Mouse (Mus musculus): Measurements from ENCODE around the gene 1700001L19Rik. TPM values are rescaled to one million over a fixed set of nuclear protein-coding genes. Genes with fewer than 3 reads are reported as not detected.

The 1700001L19Rik gene
- polyA plus RNA-seq, 1 experiment from 2014 or later, result 6.0 TPM

DNA sequence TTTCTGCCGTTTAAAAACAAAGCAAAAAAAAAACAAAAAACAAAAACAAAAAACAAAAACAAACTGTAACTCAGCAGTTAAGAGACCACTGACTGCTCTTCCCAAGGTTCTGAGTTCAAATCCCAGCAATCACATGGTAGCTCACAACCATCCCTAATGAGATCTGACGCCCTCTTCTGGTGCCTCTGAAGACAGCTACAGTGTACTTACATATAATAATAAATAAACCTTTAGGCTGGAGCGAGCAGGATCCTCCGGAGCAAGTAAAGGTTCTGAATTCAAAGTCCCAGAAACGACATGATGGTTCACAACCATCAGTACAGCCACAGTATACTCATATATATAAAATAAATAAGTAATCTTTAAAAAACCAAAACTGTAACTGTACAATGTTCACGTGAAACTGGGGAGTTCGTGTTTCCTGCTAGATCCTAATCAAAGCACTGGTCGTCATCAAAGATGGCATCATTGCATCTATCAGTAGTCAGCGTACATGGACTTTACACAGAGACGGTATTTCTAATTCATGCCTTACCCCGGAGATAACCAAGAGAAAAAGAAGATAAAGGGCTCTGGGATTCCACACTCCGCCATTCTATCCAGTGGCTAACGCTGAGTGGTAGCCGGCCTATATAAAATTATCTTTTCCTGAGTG, 16.0 kb upstream of the 1700001L19Rik start:
- Histone ChIP-seq H3K4me1 (replicated peaks; ENCODE audit: control insufficient read depth, insufficient read depth, low read length) (peaks cover 15% of the 10 kb centered on the region), H3K9ac (peak overlapping the region; percentile 57), H3K9me3 (ENCODE audit: control insufficient read depth, low read length) (no peaks in the 10 kb centered on the region), H3K36me3 (replicated peaks; ENCODE audit: control insufficient read depth, insufficient read depth) (peaks cover 45% of the 10 kb centered on the region), H3K4me2 (replicated peaks) (peak overlapping the region; percentile 84), H3K4me3 (replicated peaks; ENCODE audit: low read length) (peak overlapping the region; percentile 67), H3K27me3 (ENCODE audit: control insufficient read depth, insufficient read depth, low read length) (no peaks in the 10 kb centered on the region), H3K27ac (peak overlapping the region; percentile 62)
- ATAC-seq (ENCODE audit: low FRiP score) (no peak; the same call in 1 of the 2 replicates), DNase-seq (ENCODE audit: low spot score) (no peak)
- 28% methylated on average over 14 of the region's 14 CpGs for WGBS

- WGBS, result 1% methylated on average over 81 of the region's 81 CpGs
- Histone ChIP-seq H3K4me2 (replicated peaks) (peak within 1 kb of the TSS; percentile 91), H3K36me3 (replicated peaks; ENCODE audit: control insufficient read depth, insufficient read depth) (peaks cover 44% of the 10 kb centered on the region), H3K4me3 (replicated peaks; ENCODE audit: low read length) (peak within 1 kb of the TSS; percentile 67), H3K9me3 (ENCODE audit: control insufficient read depth, low read length) (no peaks in the 10 kb centered on the region), H3K4me1 (replicated peaks; ENCODE audit: control insufficient read depth, insufficient read depth, low read length) (peaks cover 15% of the 10 kb centered on the region), H3K9ac (peak within 1 kb of the TSS; percentile 66), H3K27ac (peak within 1 kb of the TSS; percentile 62), H3K27me3 (ENCODE audit: control insufficient read depth, insufficient read depth, low read length) (no peaks in the 10 kb centered on the region)
- ATAC-seq (ENCODE audit: low FRiP score) (peak; percentile 99), DNase-seq (ENCODE audit: low spot score) (peak; percentile 98)
These were observed 15.3 kb upstream of the 1700001L19Rik start, which contains the start of the genes Mtrr and Fastkd3 for GRCm38 (mm10) chr13:68581747-68582516. Gene Mtrr, minus strand, starts transcription at chr13:68582149. Gene Fastkd3, plus strand, starts transcription at chr13:68582234.

DNA sequence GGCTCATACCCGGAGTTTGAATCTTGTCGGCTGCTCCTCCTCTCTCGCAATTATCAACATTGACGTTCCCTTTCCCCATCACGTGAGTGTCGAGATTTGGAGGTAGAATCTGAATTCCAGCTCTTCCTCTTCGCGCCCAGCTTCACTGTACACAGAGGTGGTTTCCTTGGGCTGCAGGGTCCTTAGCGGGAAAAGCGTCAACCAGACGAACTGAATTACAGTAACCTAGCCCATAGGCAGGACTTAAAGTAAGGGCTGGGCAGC, 14.8 kb upstream of the 1700001L19Rik start:
- WGBS, result 1% methylated on average over 11 of the region's 11 CpGs
- ATAC-seq (ENCODE audit: low FRiP score), result peak; percentile 3; the same call in 1 of the 2 replicates
- no peak for DNase-seq (ENCODE audit: low spot score)
- Histone ChIP-seq H3K4me1 (replicated peaks; ENCODE audit: control insufficient read depth, insufficient read depth, low read length) (peaks cover 15% of the 10 kb centered on the region), H3K27me3 (ENCODE audit: control insufficient read depth, insufficient read depth, low read length) (no peaks in the 10 kb centered on the region), H3K36me3 (replicated peaks; ENCODE audit: control insufficient read depth, insufficient read depth) (peaks cover 44% of the 10 kb centered on the region), H3K9ac (peak overlapping the region; percentile 66), H3K27ac (peak overlapping the region; percentile 62; the same call in 1 of the 2 replicates), H3K4me2 (replicated peaks) (peak overlapping the region; percentile 91), H3K9me3 (ENCODE audit: control insufficient read depth, low read length) (no peaks in the 10 kb centered on the region), H3K4me3 (replicated peaks; ENCODE audit: low read length) (peak overlapping the region; percentile 67)

GRCm38 (mm10) chr13:68583961-68584360, 13.3 kb upstream of the 1700001L19Rik start:
- Histone ChIP-seq H3K9ac (no peak overlapping the region), H3K4me2 (replicated peaks) (no peak overlapping the region), H3K27ac (no peak overlapping the region), H3K36me3 (replicated peaks; ENCODE audit: control insufficient read depth, insufficient read depth) (peaks cover 55% of the 10 kb centered on the region), H3K4me3 (replicated peaks; ENCODE audit: low read length) (no peak overlapping the region), H3K4me1 (replicated peaks; ENCODE audit: control insufficient read depth, insufficient read depth, low read length) (peaks cover 15% of the 10 kb centered on the region), H3K9me3 (ENCODE audit: control insufficient read depth, low read length) (no peaks in the 10 kb centered on the region), H3K27me3 (ENCODE audit: control insufficient read depth, insufficient read depth, low read length) (no peaks in the 10 kb centered on the region)
- 97% methylated on average over 11 of the region's 11 CpGs for WGBS
- no peak for DNase-seq (ENCODE audit: low spot score)
- no peak for ATAC-seq (ENCODE audit: low FRiP score)

- Histone ChIP-seq H3K4me1 (replicated peaks; ENCODE audit: control insufficient read depth, insufficient read depth, low read length) (peaks cover 15% of the 10 kb centered on the region), H3K27me3 (ENCODE audit: control insufficient read depth, insufficient read depth, low read length) (no peaks in the 10 kb centered on the region), H3K4me2 (replicated peaks) (no peak overlapping the region), H3K4me3 (replicated peaks; ENCODE audit: low read length) (no peak overlapping the region), H3K9ac (no peak overlapping the region), H3K9me3 (ENCODE audit: control insufficient read depth, low read length) (no peaks in the 10 kb centered on the region), H3K27ac (no peak overlapping the region), H3K36me3 (replicated peaks; ENCODE audit: control insufficient read depth, insufficient read depth) (peaks cover 68% of the 10 kb centered on the region)
- no peak for ATAC-seq (ENCODE audit: low FRiP score)
- 85% methylated on average over 7 of the region's 7 CpGs for WGBS
- no peak for DNase-seq (ENCODE audit: low spot score)
These were observed 11.8 kb upstream of the 1700001L19Rik start for GRCm38 (mm10) chr13:68585441-68585840.

- Histone ChIP-seq H3K27me3 (ENCODE audit: control insufficient read depth, insufficient read depth, low read length) (no peaks in the 10 kb centered on the region), H3K4me2 (replicated peaks) (no peak overlapping the region), H3K9ac (no peak overlapping the region), H3K36me3 (replicated peaks; ENCODE audit: control insufficient read depth, insufficient read depth) (peaks cover 97% of the 10 kb centered on the region), H3K4me3 (replicated peaks; ENCODE audit: low read length) (no peak overlapping the region), H3K4me1 (replicated peaks; ENCODE audit: control insufficient read depth, insufficient read depth, low read length) (no peaks in the 10 kb centered on the region), H3K27ac (no peak overlapping the region), H3K9me3 (ENCODE audit: control insufficient read depth, low read length) (no peaks in the 10 kb centered on the region)
- ATAC-seq (ENCODE audit: low FRiP score), result no peak
- DNase-seq (ENCODE audit: low spot score), result no peak
These were observed 8.9 kb upstream of the 1700001L19Rik start for GRCm38 (mm10) chr13:68588352-68588751.

DNA sequence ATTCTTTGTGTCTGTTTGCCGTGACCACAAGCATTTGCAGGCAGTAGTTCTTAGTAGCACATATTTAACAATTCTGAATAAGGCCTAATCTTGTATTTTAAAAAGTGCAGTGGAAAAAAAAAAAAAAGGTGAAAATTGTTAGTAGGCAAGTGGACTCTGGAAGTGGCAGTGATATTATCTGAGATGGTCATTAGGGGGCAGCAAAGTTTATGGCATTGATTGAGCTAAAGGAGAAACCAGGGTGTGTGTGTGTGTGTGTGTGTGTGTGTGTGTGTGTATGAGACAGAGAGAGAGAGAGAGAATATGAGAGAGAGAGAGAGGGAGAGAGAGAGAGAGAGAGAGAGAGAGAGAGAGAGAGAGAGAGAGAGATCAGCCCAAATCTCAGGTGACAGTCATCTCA, 3.4 kb upstream of the 1700001L19Rik start:
- Histone ChIP-seq H3K27me3 (ENCODE audit: control insufficient read depth, insufficient read depth, low read length) (no peaks in the 10 kb centered on the region), H3K4me1 (replicated peaks; ENCODE audit: control insufficient read depth, insufficient read depth, low read length) (no peaks in the 10 kb centered on the region), H3K27ac (no peak overlapping the region), H3K36me3 (replicated peaks; ENCODE audit: control insufficient read depth, insufficient read depth) (peaks cover 45% of the 10 kb centered on the region), H3K4me2 (replicated peaks) (no peak overlapping the region), H3K4me3 (replicated peaks; ENCODE audit: low read length) (no peak overlapping the region), H3K9ac (no peak overlapping the region), H3K9me3 (ENCODE audit: control insufficient read depth, low read length) (no peaks in the 10 kb centered on the region)
- no peak for ATAC-seq (ENCODE audit: low FRiP score)
- WGBS, result 85% methylated on average over 1 of the region's 1 CpGs
- peak; percentile 71 for DNase-seq (ENCODE audit: low spot score)

DNA sequence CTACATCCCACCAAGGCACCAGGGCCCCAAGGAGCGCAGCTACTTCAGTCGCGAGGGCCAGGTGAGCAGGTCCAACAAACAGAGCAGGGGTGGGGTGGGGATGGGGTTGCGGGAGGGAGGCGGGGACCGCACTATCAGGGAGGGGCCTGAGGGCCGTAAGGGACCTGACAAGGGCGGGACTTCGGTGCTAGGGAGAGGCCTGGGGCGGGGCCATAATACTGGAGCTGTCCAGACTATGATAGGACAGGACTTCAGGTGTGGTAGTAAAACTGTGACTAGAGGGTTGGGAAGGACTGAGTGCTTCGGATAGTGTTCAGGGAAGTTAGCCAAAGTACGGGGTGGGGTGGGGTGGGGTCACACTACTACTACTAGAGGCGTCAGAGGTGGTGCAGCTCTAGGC, 446 bp downstream of the 1700001L19Rik start:
- WGBS, result 19% methylated on average over 13 of the region's 13 CpGs
- Histone ChIP-seq H3K9me3 (ENCODE audit: control insufficient read depth, low read length) (no peaks in the 10 kb centered on the region), H3K4me3 (replicated peaks; ENCODE audit: low read length) (peak overlapping the region; percentile 17; the same call in 1 of the 2 replicates), H3K36me3 (replicated peaks; ENCODE audit: control insufficient read depth, insufficient read depth) (peaks cover 7% of the 10 kb centered on the region), H3K4me1 (replicated peaks; ENCODE audit: control insufficient read depth, insufficient read depth, low read length) (no peaks in the 10 kb centered on the region), H3K4me2 (replicated peaks) (peak overlapping the region; percentile 49), H3K9ac (peak overlapping the region; percentile 29), H3K27me3 (ENCODE audit: control insufficient read depth, insufficient read depth, low read length) (no peaks in the 10 kb centered on the region), H3K27ac (no peak overlapping the region)
- DNase-seq (ENCODE audit: low spot score) (no peak), ATAC-seq (ENCODE audit: low FRiP score) (peak; percentile 22; the same call in 1 of the 2 replicates)

DNA sequence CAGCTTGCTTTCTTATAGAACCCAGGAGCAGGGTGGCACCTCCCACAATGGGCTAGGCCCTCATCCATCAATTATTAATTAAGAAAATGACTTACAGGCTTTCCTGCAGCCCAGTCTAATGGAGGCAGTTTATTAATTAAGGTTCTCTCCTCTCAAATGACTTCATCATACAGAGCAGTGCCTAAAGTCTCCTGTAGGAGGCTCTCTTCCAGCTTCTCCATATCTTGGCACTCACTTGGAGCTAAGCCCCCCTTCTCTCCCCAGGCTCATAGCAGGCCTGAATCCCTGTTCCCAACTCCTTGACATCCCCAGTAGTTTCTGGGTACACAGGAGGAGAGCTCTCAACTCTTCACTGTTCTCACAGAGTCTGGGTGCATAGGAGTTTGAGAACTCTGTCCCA, 1.7 kb downstream of the 1700001L19Rik start:
- Histone ChIP-seq H3K27ac (no peak overlapping the region), H3K9me3 (ENCODE audit: control insufficient read depth, low read length) (no peaks in the 10 kb centered on the region), H3K9ac (no peak overlapping the region), H3K4me2 (replicated peaks) (no peak overlapping the region), H3K27me3 (ENCODE audit: control insufficient read depth, insufficient read depth, low read length) (no peaks in the 10 kb centered on the region), H3K36me3 (replicated peaks; ENCODE audit: control insufficient read depth, insufficient read depth) (no peaks in the 10 kb centered on the region), H3K4me1 (replicated peaks; ENCODE audit: control insufficient read depth, insufficient read depth, low read length) (no peaks in the 10 kb centered on the region), H3K4me3 (replicated peaks; ENCODE audit: low read length) (no peak overlapping the region)
- no peak for ATAC-seq (ENCODE audit: low FRiP score)
- no peak for DNase-seq (ENCODE audit: low spot score)
